Mouse (Mus musculus): ENCODE results near the gene Phlpp2.

Gene Phlpp2

DNA sequence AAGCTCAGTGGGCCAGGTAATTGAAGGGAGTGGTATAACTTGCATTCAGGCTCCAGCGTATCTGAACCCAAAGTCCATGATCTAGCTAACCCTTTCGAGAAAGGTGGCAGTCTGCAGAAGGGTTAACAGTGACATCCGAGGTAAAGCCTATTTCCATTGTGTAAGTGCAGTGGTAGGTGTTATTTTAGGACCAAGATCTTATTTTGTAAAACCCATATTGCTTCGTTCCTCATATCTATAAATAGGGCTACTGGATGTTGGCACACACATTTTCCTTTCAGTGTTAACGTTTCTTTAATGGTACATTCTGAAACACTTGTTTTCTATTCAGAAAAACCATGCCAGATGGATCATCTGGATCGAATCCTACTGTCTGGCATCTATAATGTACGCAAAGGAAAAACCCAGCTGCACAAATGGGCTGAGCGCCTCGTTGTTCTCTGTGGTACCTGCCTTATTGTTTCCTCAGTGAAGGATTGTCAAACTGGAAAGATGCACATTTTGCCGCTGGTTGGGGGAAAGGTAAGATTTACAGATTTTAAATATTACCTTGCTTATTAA is 35.6 kb downstream of the Phlpp2 start:
- no peak for DNase-seq

DNA sequence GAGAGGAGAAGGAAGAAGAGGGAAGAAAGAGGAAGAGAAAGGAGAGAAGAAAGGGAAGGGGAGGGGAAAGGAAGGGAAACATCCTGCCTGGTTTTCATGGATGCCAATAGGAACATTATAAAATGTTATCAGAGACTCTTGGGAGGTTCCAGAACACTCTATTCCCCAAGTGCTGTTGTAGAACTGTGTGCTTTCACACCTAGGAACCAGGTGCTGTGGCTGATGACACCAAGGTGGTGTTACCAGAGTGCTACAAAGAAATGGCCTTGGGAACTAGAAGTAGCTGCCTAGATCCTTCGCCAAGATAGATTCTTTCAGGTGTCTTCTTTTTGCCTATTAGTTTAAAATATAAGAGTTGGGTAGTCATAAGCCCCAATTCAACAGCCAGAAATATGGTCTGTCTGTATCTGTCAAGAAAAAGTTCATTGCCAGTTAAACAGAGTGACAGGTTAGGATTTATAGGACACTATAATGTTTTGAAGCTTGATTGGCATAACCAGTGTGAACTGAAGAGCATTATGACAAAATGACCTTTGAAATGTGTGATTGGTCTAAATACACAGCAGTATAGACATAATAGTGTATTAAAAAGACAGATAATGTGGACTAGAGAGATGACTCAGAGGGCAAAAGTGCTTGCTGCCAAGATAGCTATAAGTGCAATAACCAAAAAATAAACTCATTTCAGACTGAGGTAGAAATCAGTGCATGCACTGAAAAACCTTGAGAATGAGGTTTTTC is 36.8 kb downstream of the Phlpp2 start:
- DNase-seq, result no peak

DNA sequence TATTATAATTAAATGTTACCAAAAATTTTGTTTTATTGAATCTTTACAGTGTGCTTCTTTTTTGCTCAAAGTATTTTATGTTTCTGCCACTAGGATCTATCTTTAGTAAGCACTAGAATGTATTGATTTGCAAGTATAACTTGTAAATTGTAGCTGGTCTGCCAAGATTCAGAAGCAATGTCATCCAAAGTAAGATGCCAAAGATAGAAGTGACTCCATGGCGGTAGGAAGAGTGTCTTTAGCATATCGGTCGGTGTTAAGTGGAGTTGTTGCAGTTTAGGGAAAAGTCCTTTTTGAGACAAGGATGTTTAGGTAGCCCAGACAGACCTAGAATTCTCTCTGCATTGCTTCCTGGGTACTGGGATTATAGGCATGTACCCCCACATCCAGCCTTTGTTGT is 38.6 kb downstream of the Phlpp2 start:
- no peak for DNase-seq

DNA sequence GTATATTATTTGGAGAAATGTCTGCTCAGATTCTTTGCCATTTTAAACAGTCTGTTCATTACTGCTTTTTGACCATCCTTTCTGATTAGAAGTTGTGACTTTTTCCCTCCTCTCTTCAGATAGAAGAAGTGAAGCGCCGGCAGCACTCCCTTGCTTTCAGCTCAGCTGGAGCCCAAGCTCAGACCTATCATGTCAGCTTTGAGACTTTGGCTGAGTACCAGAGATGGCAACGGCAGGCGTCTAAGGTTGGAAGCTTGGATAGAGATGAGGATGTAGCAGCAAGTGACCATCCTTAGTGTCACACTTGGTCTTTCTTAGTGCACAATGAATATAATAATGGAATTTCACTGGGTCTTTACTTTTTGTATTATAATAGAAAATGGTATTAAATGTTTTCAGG is 39.0 kb downstream of the Phlpp2 start:
- no peak for DNase-seq

DNA sequence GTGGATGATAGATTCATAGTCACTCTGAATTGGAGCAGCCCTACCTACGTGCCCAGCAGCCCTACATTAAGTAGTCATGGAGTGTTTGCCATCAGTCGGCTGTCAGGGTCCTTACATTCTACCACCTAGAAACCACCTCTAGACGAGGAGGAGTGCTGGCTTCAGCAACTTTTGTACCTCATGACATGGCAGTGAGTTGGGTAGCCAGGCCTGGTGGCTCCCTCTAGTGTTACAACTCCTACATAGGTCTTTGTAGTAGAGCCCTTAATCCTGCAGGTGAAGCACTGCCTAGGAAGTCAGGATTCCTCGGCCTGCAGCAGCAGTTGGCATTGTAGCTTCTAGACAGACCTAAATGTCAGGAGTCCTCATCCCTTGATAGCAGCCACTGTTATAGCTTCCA is 48.9 kb downstream of the Phlpp2 start:
- DNase-seq, result peak; percentile 27

DNA sequence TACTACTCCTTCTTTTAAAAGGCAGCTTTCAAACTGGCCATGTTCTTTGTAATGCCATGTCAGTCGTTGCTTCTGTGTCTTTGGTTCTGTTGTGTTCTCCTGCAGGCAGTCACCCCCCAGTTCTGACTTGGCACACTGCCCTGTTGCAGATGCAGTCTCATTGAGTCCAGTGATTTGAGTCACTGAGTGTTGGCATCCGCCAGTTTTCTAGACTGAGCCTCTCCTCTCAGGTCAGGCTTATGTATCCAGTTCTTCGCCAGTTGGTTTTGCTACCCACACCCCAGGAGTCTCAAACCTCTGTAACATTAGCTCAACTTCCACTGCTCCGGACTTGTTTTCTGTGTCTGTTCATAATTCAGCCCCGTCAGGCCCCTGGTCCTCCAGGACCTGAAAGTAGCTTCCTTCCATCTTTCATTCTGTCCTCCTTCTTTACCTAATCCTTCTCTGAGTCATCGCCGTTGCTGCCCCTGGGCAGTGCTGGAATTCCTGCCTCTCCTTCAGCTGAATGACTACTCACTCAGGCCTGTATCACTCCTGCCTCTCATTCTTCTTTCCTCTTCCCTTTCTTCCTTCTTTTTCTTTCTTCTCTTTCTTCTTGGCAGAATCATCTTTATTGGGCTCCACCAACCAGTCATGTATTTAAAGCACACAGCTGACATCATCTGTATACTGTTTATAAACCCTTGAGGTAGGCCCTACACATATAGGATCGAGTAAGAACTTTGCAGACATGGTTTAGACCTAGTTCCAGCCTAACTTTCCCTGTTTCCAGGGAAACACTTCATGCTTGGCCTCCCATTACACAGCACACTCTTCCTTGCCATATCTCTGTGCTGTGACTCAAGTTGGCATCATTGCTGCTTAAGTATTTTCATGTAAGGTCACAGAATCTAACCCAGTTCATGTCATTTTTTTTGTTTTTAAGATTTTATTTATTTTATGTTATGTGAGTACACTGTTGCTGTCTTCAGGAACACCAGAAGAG is 52.4 kb downstream of the Phlpp2 start:
- peak; percentile 11 for DNase-seq

DNA sequence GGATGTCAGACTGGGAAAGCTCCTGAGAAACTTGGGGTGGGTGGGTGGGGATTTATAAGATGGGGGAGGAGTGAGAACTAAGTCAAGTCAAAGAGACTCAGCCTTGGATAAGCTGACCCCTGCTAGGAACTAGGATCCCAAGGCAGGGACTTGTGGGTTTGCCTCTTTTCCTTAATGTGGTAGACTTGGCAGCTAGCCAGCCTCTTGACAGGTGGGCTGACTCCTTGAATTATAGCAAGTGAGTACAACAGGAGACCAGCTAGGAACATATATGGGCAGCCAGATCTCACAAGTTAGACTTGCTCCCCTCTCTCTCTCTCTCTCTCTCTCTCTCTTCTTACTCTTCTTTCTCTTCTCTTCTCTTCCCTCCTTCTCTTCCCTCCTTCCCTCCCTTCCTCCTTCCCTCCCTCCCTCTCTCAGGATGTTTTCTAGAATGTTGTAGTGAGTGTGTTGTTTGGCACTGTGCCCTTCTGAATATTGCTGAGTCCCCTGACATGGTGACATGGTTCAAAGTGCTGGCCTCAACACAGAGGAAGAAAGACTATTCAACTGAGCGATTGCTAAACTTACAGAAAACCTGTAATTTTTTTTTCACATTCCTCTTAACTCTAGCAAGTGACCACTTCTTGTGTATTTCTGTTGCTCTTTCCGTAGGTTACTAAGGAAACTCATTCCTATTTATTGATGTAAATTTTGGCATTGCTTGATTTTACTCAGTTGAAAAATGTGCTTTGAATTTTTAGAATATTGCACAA is 73.4 kb downstream of the Phlpp2 start:
- DNase-seq, result no peak

DNA sequence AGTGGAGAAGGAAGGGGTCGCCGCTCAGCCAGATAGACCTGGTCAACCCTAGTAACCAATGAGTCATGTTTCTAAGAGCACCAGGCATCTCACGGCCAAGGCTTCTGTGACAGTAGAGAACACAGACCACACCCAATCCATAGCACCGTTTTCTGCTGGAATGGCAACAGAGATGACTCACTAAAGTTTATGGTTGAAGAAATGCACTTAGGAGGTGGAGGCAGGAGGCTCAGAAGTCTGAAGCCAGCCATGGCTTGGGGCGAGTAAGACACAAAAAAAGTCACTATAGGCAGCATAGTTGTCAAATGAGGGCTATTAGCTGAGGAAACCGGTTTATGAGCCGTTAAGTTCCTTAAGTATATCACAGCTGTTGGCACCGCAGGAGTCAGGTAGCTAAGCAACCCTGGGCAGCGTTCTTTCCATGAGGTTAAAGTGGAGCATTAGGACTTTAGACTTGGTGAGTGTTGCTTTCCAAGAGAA is 76.9 kb downstream of the Phlpp2 start:
- no peak for DNase-seq

DNA sequence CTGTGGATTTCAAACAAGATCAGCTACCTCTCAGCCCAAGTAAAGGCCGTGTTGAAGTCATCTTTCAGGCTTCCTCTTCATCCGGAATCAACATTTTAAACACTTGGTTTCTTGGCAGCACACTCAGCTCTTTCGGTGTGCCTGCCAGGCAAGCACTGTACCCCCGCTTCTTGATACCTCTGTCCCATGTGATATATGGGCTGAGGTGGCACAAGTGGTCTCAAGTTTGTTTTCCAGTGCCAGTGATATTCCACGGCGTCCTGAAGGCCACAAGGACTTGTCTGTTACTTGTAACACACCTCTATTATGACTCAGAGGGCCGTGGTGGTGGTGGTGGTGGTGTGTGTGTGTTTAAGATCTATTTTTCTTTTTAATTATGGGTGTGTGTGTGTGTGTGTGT is 77.4 kb downstream of the Phlpp2 start:
- DNase-seq, result no peak

DNA sequence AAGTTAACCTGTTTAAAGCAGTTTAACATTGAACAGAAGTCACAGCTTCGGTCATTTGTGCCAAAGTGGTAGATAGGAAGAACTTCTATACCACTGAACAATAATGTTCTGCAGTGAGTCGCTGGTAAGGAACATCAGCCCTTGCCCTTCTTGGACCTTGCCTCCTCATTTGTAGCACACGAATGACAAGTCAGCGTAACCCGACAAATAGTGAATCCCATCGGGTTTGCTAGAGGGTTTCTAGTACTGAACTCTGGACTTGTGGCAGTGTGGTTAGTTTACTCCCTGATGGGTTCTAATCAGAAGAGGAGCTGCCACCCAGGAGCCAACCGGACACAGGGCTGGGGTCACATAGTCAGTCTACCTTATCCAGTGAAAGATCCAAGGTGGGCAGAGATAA is 77.9 kb downstream of the Phlpp2 start:
- DNase-seq, result no peak

DNA sequence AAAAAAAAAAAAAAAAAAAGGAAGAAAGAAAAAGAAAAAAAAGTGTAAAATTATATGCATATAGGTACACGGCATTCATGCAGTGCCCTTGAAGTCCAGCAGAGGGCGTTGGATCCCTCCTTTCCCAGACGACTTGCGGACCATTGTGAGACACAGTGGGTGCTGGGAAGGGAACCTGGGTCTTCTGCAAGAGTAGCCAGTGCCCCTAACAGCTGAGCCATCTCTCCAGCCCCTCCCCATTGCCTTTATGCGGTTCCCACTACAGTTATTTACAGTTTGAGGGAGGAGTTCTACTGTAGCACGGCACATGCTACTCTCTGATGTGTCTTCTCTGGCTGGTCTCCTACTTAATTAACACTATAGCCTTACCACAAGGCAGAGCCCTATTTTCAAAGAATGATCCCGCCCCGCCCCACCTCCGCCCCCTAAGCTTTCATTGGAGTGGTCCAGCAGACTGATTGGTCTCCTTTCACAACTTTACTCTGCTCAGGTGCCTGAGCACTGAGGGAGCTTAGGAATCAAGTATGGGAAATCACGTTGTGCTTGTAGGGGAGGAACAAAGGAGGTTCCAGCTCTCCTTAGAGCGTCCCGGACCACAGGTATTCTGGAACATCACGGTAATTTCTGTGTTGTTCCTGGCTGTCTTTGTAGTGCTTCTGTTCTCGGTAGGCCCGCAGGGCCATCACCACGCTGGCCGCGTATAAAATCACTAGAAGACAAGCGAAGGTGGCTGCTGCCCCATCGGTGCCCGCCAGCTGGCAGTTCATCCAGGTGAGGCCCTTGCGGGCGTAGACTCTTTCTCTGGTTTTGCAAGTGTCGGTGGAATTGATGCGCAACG is 79.3 kb downstream of the Phlpp2 start:
- DNase-seq, result peak; percentile 43

DNA sequence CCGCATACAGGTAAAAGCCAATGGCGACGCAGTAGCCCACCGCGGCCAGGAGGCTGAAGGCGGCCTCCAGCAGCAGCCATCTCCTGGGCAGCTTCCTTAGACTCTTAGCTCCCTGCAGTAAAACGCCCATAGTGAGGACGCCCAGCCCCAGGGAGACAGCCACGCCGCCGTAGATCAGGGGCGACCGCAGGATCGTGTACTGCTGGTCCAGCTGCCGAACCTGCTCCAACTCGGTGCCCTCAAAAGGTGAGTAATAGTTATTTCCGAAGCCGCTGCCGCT is 79.9 kb downstream of the Phlpp2 start:
- DNase-seq, result no peak

DNA sequence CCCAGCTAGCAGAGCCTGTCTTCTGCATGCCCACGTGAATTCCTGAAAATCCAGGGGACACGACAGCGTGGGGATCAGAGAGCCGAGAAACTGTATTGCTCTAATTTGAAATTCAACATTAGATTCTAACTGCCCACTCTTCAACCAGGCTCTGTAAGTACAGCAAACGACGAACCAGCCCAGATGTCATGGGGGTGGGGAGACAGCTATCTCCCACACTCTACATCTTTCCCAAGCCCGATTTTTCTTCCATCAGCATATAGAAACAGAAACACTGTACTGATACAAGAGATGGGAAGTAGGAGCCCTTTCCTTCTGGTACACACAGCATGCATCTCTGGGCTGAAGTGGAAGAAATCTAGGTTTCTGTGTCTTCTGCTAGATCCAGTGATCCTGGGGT is 83.8 kb downstream of the Phlpp2 start:
- DNase-seq, result no peak

DNA sequence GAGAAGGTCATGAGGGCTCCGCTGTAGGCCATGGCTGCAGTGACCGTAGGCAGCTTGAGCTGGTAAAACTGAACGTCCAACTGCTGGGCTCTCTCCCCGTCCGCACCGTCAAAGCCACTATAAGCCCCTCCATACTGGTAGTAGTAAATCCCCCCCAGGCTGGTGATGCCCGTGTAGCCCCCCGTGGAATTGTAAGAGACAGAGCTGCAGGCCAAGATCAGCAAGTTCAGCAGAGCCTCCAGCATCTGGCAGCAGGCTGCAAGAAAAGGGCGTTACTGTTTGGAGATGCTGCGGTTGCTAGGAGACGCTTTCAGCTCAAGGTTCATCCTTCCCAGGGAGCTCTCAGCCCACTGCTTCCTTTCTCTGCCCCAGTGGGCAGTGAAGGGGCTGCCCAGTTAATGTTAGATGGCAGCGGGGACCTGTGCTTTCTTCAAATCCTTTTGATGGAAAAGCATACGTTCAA is 86.2 kb downstream of the Phlpp2 start:
- DNase-seq, result no peak

DNA sequence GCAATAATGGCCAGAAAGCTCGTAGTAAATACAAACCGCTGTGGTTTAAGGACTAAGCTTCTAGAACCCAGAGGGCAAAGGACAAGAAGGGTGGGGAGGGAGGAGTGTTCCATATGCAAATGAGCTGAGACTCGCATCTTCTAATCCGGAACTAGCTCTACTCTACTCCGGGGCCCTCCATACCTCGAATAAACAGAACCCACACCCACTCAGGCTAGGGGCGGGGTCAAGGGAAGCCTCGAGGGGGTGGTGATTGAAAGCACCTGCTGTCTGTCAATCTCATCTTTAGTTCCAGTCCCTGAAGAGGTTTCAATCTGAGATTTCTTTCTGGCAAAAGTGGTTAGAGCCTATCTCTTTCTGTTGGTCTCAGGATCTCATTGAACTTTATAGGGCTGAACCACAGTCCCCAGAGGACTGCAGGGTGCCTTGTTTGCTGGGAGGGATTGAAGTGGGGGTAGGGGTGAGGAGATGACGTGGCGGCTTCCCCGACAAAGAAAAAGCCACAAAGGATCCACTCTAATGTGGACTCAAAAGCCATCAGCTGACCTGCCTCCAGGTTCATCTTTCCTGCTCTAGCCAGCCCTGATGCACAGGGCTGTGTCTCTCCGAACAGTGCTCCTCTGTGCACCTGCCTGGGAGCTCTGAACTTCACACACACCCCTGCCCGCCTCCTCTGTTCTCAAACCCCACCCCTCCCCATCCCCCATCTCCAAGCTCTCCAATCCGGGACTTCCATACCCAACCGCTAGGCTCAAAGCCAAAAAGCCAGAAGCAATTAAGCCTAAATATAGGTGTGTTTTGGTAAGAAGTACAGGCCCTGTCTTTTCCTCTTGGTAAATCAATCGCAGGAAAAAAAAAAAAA is 89.1 kb downstream of the Phlpp2 start:
- DNase-seq, result no peak

DNA sequence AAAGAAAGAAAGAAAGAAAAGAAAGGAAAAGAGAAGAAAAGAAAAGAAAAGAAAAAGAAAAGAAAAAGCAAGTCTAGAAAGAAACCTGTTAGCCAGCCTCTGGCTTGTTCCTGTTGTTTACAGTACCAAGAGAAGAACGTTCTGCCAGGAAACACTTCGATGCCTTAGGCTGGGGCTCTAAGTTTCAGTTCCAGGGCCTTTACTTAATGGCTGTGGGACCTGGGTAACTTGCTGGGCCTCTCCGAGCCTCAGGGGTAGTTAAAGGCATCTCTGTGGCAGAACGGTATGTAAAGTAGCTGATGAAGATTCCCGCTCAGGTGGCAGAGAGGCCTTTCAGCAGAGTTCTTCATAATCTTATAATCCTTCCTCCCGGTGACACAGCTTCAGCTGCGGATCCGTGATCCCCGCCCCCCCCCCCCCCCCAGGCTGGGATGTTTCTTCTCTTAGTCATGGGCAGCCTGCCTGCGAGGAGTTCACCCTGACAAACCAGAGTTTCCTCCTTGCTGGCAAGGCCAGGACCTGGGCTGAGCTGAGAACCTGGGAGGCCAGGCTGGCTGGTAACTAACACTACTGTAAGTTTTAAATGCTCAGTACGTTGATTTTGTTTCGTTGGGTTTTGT is 89.8 kb downstream of the Phlpp2 start:
- no peak for DNase-seq

DNA sequence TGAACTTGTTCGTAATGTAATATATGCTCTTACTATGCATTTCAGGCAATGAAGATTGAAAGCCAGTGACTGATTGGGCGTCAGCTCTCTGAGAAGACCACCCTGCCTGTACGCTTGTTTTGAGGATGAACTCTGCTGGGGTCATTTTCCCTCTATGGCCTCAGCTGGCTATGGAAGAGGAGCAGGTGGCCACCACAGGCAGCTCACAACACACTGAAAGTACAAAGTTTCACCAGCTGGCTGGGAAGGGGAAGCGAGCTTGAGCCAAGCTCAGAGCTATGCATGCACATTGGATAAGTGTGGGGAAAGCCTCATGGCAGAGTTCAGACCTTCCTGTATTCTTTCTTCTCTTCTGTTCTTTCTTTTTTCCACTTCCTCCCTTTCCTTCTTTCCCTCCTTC is 90.8 kb downstream of the Phlpp2 start:
- DNase-seq, result no peak

DNA sequence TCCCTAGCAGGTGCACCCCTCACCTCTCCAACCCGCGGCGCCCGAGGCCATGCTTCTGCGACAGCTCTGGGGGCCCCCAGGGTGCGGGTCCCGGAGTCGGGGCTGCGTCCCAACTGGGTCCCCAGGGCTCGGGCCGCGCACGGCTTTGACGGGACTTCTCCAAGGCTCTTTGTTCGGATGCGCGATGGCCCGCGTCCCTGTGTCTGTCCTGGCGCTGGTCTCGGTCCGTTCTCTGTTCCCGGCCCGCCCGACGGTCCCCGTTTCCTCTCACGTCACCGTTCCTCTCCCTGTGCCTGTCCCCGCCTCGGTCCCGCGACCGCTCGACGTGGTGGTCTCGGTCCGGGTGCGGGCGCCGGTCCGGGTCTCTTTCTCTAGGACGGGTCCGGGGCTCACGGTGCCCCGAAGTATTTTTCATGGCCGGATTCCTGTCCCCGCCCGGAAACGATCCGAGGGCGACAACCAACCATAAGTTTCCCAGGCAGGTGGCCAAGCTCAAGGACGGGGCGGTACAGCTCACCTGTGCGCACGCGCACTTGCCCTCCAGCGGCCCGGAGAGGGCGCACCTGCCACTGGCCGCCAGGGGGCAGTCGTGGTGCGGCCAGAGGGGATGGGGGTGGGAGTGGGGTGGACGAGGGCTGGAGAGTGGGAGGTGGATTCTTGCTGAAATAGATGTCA is 93.5 kb downstream of the Phlpp2 start, which contains the start of gene Marveld3:
Gene Marveld3, minus strand, starts transcription at position 511 of the 675 bp plus-strand sequence.
- DNase-seq, result peak; percentile 10

DNA sequence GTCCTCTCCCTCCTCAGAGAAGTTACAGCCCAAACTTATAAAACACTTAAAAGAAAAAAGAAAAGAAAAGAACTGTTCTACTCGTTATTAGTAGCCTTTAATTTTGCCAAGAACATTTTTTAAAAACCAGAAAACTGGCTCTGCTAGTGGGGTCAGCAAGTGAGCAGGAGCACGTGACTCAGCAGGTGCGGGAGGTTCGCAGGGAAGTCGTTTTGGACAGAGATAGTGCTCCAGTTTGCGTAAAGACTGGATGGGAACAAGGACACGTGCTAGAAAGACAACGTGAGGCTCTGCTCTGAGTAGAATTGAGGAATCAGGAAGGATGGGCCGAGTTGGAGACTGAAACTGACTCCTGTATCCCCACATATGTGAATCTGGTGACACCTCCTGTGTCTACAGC is 94.6 kb downstream of the Phlpp2 start:
- DNase-seq, result no peak

DNA sequence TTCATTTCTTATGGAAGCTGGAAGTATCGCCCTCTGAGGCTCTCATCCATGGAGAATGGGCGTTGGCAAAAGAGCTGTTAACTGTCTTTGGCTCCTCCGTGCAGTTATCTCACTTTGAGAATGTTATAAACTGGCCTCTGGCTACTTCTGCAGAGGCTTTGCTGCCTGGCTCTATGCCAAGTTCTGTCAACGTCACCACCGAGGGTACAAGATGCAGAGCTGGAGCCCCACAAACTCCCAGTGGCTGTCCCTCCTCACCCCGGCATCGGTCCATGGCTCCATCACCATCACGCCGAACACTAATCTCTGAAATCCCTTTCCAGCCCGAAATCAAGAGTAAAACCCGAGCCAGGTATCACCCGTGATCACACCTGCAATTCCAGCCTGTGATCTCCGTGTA is 95.1 kb downstream of the Phlpp2 start:
- no peak for DNase-seq
